Mouse (Mus musculus): ENCODE data around the gene Clock.

DNA sequence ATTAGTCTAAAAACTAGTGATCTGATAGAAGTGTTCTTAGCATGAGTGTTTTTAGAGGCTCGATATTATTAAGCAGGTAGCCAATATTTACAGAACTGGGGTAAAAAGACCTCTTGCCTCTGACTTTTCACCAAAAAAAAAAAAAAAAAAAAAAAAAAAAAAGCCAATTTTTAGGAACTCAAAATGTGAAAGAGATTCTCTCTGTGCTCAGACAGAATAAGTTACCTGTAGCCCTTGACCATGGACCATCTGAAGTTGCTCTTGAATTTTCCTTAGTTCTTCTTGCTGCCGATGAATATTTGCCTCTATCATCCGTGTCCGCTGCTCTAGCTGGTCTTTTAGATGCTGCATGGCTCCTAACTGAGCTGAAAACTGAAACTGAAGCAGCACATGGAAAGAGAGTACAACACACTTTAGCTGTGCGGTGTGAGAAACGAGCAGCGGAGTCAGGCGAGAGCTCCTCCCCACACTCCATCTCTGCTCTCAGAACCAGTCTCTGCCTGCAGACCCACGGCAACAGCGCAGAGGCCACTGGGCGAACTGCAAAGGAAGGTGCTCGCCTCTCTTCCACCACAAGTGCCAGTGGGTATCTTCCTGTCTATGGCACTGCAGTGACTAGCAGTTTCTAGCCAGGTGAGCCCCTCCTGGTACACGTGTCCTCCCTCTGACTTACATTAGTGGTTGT lies 73.3 kb downstream of the Clock start:
- TF ChIP-seq TAL1 (IDR thresholded peaks at IDR 0.05; ENCODE audit: low read length) = no peak; the same call in 2 of the 3 replicates
- no peak for TF ChIP-seq GATA1 (IDR thresholded peaks at IDR 0.05; ENCODE audit: low read length)

Measured in erythroblast, embryonic 14.5 days (primary cell).